Mouse (Mus musculus) left cerebral cortex, adult 2 months (tissue): Measurements from ENCODE around the gene Olfr1033. TPM values are rescaled to one million over a fixed set of nuclear protein-coding genes. Genes with fewer than 3 reads are reported as not detected.
"Not testable (repeated sequence)": the region's sequence is repeated elsewhere in the genome, so short reads cannot be mapped to it uniquely, and the experiment has no call there.

Experiments
- DNase-seq, 2 experiments: peaks; one replicate each; pipeline ENCODE4 v3.0.0; 2021 to 2022; ENCODE audit warnings: low spot score in 2 of 2, mixed read lengths in 1 of 2; ENCODE audit errors: extremely low spot score in 1 of 2
- H3K27ac ChIP-seq: fragments of 200-600 bp; 2 replicates; pipeline ENCODE4 v1.8.1; 2022
- H3K4me3 ChIP-seq: fragments of 200-600 bp; 2 replicates; pipeline ENCODE4 v1.8.1; 2022
- CTCF ChIP-seq: fragments of 200-600 bp; IDR thresholded peaks from 2 replicates; pipeline ENCODE4 v1.8.1; 2022; ENCODE audit warnings: antibody characterized with exemption, mild to moderate bottlenecking, moderate library complexity
- intact Hi-C: fragments of 180-260 bp; cut with DNase I; formaldehyde crosslinking; loops from one replicate; pipeline ENCODE4 v1.15.1; 2025
- long read RNA-seq, 2 experiments: library from polyadenylated mRNA; stranded (forward); transcript quantifications; one replicate each; pipeline ENCODE4 v2.0.0; 2021; ENCODE audit warnings: borderline mapping rate in 2 of 2
- total RNA-seq, 2 experiments: library from RNA; stranded (reverse); gene quantifications; 2 replicates each; pipeline ENCODE4 v1.2.3; 2021

Gene Olfr1033
- not detected for total RNA-seq
- long read RNA-seq, experiment 1, result 0 reads
- long read RNA-seq, experiment 2, partial matches to known transcripts, result 0 of 1 reads
- long read RNA-seq, experiment 2, other reads (novel, unspliced or antisense), result 1 of 1 reads

DNA sequence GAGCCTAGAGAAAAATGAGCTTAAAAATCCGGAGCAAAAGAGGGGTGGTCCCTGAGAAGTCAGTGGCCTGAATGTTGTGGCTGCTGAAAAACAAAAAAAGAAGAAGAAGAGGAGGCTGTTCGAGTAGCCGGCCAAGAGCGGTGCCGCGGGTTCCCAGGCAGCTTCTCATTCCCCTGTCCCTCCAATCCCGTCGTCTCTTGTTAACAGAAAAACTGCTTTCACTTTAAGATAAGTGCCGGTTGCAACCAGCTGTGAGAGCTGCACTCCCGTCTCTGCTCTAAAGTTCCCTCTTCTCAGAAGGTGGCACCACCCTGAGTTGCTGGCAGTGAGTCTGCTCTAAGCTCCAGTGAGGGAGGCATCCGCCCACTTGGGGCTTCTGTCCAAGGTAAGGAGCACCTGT lies at the start of gene Olfr1033:
TSS of gene Olfr1033 (plus strand) at position 228 of the 400 bp plus-strand sequence.
- DNase-seq, H3K27ac ChIP-seq, intact Hi-C loops: not testable (repeated sequence)
- H3K4me3 ChIP-seq, result peak within 1 kb of the TSS; percentile 22; the same call in 1 of the 2 replicates

DNA sequence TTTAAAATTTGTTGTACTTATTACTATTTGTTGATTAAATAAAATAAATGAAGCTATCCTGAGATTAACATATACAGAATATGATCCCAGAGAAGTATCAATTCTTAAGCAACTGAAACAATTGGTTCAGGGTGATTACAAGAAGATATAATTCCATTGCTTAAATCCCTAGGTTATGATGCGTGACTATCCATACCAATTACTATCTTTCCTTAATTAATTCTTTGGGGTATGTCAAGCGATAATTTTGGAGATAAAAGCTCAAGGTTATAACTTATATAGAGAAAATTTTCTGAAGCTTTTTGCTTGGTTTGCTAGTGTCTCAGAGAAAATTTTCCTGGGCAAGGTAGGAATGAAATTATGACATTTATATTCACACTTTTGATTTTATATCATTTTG lies 46.8 kb upstream of the Olfr1033 start, which contains the start of gene Olfr1029:
TSS of gene Olfr1029 (plus strand) at position 301 of the 400 bp plus-strand sequence.
- no peak for DNase-seq
- intact Hi-C loops, result no loop called here
- TF ChIP-seq CTCF, result no peak

DNA sequence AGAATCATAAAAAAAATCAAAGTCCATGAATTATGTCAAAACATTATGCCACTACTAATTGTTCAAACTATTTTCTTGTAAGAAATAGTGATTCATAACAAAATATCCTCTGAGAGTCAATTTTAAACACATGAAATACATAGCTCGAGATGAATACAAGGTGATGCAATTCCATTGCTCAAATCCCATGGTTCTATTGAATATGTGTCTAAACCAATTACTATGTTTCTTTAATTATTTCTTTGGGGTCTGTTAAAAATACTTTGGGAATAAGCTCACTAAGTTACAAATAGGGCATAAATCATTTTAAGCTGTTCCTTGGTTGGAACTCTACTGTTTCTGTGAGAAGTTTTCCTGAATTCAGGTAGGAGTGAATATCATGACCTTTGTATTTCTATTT lies 41.5 kb upstream of the Olfr1033 start, which contains the start of gene Olfr1030:
TSS of gene Olfr1030 (plus strand) at position 301 of the 400 bp plus-strand sequence.
- Histone ChIP-seq H3K27ac (no peak within 1 kb of the TSS), H3K4me3 (no peak within 1 kb of the TSS)
- intact Hi-C loops, result no loop called here
- no peak for TF ChIP-seq CTCF
- DNase-seq, result no peak

More for the DNA sequence above, 46.8 kb upstream of the Olfr1033 start, which contains the start of gene Olfr1029:
- no peak within 1 kb of the TSS for H3K27ac ChIP-seq
- H3K4me3 ChIP-seq, result no peak within 1 kb of the TSS

DNA sequence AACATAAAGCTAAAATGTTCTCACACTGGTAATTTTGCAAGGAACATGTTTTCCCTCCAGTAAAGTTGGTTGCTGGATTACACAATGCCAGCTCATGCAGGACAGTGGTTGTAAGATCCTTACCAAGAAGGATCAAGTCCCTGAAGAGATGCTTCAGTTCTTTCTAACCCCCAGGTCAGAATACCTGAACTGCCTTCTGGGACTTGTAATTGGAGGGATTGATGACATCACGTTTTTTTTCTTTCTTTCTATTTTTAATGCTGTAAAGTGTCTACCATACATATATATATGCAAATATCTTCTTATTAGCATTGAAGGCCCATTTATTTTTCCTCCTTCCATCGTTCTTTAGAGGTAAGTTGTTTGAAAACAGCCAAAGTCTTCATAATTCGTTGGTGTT lies 30.4 kb upstream of the Olfr1033 start, which contains the start of gene Olfr1031:
TSS of gene Olfr1031 (plus strand) at position 301 of the 400 bp plus-strand sequence.
- intact Hi-C loops, result no loop called here
- no peak for TF ChIP-seq CTCF

DNA sequence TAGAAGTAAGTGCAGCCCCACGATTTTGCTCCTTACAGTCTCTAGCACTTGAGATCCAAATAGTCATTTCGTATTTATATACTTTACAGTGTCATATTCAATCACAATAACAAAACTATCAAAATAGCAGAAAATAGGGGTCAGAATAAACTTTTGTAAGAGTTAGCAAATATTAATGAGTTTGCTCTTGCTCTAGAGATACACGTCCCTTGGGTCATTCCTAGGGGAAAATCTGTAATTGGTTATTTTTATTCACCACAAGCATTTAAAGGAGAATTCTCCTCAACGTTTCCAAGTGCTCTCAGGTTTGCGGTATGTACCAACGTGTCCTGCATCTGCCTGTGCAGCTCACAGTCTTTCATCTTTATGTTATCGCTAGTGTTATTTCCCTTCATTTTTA lies 15.2 kb upstream of the Olfr1033 start, which contains the start of gene Olfr1032:
TSS of gene Olfr1032 (plus strand) at position 301 of the 400 bp plus-strand sequence.
- intact Hi-C loops, result no loop called here
- DNase-seq, result no peak
- no peak for TF ChIP-seq CTCF
- H3K27ac ChIP-seq, result no peak within 1 kb of the TSS
- no peak within 1 kb of the TSS for H3K4me3 ChIP-seq

More for the DNA sequence above, 30.4 kb upstream of the Olfr1033 start, which contains the start of gene Olfr1031:
- no peak within 1 kb of the TSS for H3K4me3 ChIP-seq
- H3K27ac ChIP-seq, result no peak within 1 kb of the TSS
- no peak for DNase-seq

DNA sequence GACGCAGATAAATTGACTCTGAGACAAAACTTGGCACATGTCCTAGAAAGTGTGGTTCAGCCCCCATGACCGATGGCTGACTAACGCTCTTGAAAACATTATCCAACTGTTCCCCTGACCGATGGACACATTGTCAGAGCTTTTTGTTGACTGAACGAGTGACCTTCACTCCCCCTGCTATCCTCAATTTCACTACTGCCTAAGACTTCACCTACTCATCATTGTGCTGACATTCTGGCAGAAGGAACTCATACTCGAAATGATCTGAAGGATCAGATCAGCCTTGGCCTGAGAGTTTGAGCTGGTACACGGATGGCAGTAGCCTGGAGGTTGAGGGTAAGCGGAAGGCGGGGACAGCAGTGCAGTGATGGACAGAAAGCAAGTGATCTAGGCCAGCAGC lies 1.1 kb downstream of the Olfr1033 start:
- H3K27ac ChIP-seq, intact Hi-C loops, DNase-seq, H3K4me3 ChIP-seq: not testable (repeated sequence)

DNA sequence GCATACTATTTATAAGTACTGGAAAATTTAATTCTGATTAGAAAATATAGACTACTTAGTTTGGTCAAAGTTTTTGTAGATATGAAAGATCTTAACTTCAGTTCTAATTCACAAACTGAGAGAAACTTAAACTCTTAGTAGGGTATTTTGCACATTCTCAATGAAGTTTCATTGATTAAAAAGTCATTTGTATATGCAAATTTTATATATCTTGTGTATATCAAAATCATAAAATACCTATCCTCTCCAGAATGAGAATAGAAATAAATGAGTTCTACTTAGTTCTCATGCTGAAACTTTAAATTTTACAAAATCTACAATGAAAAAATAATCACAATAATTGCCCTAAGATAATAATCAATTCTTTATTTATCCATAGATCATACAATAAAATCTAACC lies 25.1 kb downstream of the Olfr1033 start, which contains the start of gene Olfr1034:
TSS of gene Olfr1034 (plus strand) at position 301 of the 400 bp plus-strand sequence.
- DNase-seq, result no peak
- H3K4me3 ChIP-seq, result no peak within 1 kb of the TSS
- TF ChIP-seq CTCF, result no peak
- no peak within 1 kb of the TSS for H3K27ac ChIP-seq
- intact Hi-C loops, result no loop called here

DNA sequence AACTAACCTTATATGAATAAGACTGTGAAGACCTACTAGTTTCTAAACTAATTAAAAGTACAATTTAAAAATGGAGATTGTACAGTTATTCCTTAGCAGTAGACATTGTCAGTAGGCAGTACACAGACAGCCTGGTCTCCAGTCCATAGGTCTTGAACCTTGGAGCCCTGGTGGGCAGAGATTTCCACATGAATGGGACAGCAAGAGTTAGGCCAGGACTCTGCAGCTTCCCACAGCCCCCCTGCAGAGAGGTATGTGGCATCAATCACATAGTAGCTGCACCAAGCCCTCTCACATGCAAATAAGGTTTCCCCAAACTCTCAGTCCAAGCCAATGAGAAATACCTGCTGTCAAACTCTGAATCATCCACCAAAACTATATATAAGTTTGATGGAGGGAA lies 30.3 kb downstream of the Olfr1033 start:
- intact Hi-C loops, result not testable (repeated sequence)

DNA sequence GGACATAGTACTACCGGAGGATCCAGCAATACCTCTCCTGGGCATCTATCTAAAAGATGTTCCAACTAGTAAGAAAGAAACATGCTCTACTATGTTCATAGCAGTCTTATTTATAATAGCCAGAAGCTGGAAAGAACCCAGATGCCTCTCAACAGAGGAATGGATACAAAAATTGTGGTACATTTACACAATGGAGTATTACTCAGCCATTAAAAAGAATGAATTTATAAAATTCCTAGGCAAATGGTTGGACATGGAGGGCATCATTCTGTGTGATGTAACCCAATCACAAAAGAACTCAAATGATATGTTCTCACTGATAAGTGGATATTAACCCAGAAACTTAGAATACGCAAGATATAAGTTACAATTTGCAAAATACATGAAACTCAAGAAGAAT lies 43.3 kb downstream of the Olfr1033 start:
- DNase-seq, H3K27ac ChIP-seq, H3K4me3 ChIP-seq, intact Hi-C loops: not testable (repeated sequence)

More for the DNA sequence above, 30.3 kb downstream of the Olfr1033 start:
- not testable (repeated sequence) for H3K4me3 ChIP-seq, H3K27ac ChIP-seq, DNase-seq

DNA sequence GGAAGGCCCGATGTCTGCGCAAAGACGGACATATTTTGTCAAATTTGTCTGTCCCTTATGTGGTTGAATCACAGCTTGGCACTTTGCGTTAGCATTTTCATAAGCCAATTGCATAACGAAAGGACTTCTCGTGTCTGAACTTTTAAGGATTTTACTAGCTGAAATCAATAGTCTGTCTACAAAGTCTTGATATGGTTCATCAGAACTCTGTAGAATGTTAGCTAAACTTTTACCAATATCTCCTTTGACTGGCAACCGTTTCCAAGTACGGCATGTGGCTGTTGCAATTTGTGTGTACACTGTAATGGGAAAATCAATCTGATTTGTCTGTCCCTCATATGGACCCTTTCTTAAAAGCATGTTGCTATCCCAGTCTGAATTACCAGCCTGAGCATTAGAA lies 49.8 kb downstream of the Olfr1033 start:
- TF ChIP-seq CTCF, result no peak
- no peak overlapping the region for H3K27ac ChIP-seq
- intact Hi-C loops, result no loop called here
- no peak overlapping the region for H3K4me3 ChIP-seq
- DNase-seq, result no peak

DNA sequence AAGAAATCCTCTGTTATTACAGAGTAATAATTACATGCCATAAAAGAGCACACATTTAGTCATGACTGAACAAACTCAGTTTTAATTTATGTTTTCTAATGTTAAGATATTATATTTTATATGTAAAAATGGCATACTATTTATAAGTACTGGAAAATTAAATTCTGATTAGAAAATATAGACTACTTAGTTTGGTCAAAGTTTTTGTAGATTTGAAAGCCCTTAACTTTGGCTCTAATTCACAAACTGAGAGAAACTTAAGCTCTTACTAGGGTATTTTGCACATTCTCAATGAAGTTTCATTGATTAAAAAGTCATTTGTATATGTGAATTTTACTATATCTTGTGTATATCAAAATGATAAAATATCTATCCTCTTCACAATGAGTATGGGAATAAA lies 53.3 kb downstream of the Olfr1033 start, which contains the start of gene Olfr1036:
TSS of gene Olfr1036 (plus strand) at position 301 of the 400 bp plus-strand sequence.
- H3K27ac ChIP-seq, H3K4me3 ChIP-seq, DNase-seq, intact Hi-C loops: not testable (repeated sequence)

DNA sequence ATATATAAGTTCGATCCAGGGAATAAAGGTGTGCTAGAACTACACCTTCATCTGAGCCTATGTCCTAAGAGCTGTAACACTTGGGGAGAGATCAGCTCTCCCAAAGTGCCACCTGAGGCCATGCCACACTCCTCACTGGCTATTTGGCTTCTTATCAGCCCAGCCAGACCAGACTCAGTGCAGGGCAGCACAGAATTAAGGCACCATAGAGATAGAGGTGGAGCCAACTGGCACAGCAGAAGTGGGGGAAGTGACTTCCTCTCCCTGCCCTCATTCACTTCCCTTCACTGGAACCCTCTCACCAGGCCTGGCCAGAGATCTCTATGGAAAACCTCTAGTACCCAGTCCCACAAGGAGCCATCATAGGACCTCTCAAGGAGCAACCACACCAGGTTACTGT lies 60.0 kb downstream of the Olfr1033 start:
- DNase-seq, H3K27ac ChIP-seq, intact Hi-C loops, H3K4me3 ChIP-seq: not testable (repeated sequence)

DNA sequence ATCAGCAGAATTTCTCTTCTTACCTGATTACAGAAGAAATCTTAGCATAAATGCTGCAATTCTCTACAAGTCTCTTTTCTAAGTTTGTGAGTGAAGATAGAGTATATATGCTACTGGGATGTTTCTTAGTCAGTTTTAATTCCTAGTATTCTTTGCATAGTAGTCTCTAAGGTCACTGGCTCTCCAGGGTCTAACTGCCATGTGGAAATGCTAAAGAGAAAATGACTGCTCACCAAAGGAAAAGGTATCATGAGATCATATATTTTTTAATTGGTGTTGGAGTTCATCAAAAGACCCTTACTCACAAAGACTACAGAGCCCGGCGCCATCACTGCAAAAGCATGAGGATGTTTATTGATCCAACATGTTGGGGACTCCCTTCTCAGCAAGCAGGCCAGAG lies 66.9 kb downstream of the Olfr1033 start, which contains the start of gene Olfr1037:
TSS of gene Olfr1037 (minus strand) at position 101 of the 400 bp plus-strand sequence.
- Histone ChIP-seq H3K4me3 (no peak within 1 kb of the TSS), H3K27ac (no peak within 1 kb of the TSS)
- DNase-seq, result no peak
- no peak for TF ChIP-seq CTCF
- intact Hi-C loops, result no loop called here

Other genes starting within 250 kb of the Olfr1033 start
- gene Olfr1014, start 247.9 kb upstream of the Olfr1033 start, total RNA-seq, result not detected
- not detected for gene Olfr1015, start 238.6 kb upstream of the Olfr1033 start, total RNA-seq
- gene Olfr1016, start 218.1 kb upstream of the Olfr1033 start, total RNA-seq, result not detected
- gene Olfr1018, start 202.2 kb upstream of the Olfr1033 start, total RNA-seq, result not detected
- gene Olfr1019, start 175.2 kb upstream of the Olfr1033 start, total RNA-seq, result not detected
- gene Olfr1020, start 173.6 kb upstream of the Olfr1033 start, total RNA-seq, result not detected
- not detected for gene Olfr1022, start 152.0 kb upstream of the Olfr1033 start, total RNA-seq
- not detected for gene Olfr1023, start 135.0 kb upstream of the Olfr1033 start, total RNA-seq
- not detected for gene Olfr1024, start 115.6 kb upstream of the Olfr1033 start, total RNA-seq
- not detected for gene Olfr1025-ps1, start 105.4 kb upstream of the Olfr1033 start, total RNA-seq
- gene Olfr1026, start 99.1 kb upstream of the Olfr1033 start, total RNA-seq, result not detected
- not detected for gene Olfr1028, start 70.2 kb upstream of the Olfr1033 start, total RNA-seq
- not detected for gene Olfr1029, start 46.7 kb upstream of the Olfr1033 start, total RNA-seq
- gene Olfr1030, start 41.4 kb upstream of the Olfr1033 start, total RNA-seq, result not detected
- not detected for gene Olfr1031, start 30.3 kb upstream of the Olfr1033 start, total RNA-seq
- gene Olfr1032, start 15.1 kb upstream of the Olfr1033 start, total RNA-seq, result not detected
- not detected for gene Olfr1034, start 25.2 kb downstream of the Olfr1033 start, total RNA-seq
- not detected for gene Olfr1036, start 53.4 kb downstream of the Olfr1033 start, total RNA-seq
- gene Olfr1037, start 66.8 kb downstream of the Olfr1033 start, total RNA-seq, result not detected
- gene Olfr1039, start 115.3 kb downstream of the Olfr1033 start, total RNA-seq, result not detected
- gene Olfr1040, start 126.1 kb downstream of the Olfr1033 start, total RNA-seq, result not detected
- gene Olfr1042, start 141.2 kb downstream of the Olfr1033 start, total RNA-seq, result not detected
- gene Olfr1043, start 146.9 kb downstream of the Olfr1033 start, total RNA-seq, result not detected
- gene Olfr1044, start 157.2 kb downstream of the Olfr1033 start, total RNA-seq, result not detected
- gene Olfr52, start 165.1 kb downstream of the Olfr1033 start, total RNA-seq, result not detected
- not detected for gene Olfr1045, start 182.4 kb downstream of the Olfr1033 start, total RNA-seq
- gene Olfr1046, start 198.7 kb downstream of the Olfr1033 start, total RNA-seq, result not detected
- gene Olfr1047, start 210.8 kb downstream of the Olfr1033 start, total RNA-seq, result not detected
- not detected for gene Olfr1048, start 219.7 kb downstream of the Olfr1033 start, total RNA-seq
- not detected for gene Olfr1049, start 237.7 kb downstream of the Olfr1033 start, total RNA-seq